Mouse (Mus musculus): Measurements from ENCODE around the gene Slc30a9.

GRCm38 (mm10) chr5:67393951-67394350 is 87.2 kb downstream of the Slc30a9 start:
- TF ChIP-seq CTCF (IDR thresholded peaks at IDR 0.05): no peak
- peak; percentile 65 for TF ChIP-seq EP300 (IDR thresholded peaks at IDR 0.05)

All from lung, postnatal 0 days (tissue).